Mouse (Mus musculus) forebrain, embryonic 15.5 days (tissue): ENCODE results near the gene 1700021F05Rik. TPM values are rescaled to one million over a fixed set of nuclear protein-coding genes. Genes with fewer than 3 reads are reported as not detected.

Source experiments
- ATAC-seq: fragments of 200-750 bp; cut with Nextera tagmentation; replicated peaks from 2 replicates; pipeline ENCODE4 v1.8.0; 2017; ENCODE audit warnings: mild to moderate bottlenecking, moderate TSS enrichment, moderate library complexity
- H3K27ac ChIP-seq: fragments of 300-500 bp; sonication (generic); replicated peaks from 2 replicates; pipeline ENCODE4 v1.5.1; 2015; ENCODE audit warnings: mild to moderate bottlenecking, inconsistent platforms
- H3K27me3 ChIP-seq: fragments of 300-500 bp; sonication (generic); 2 replicates; pipeline ENCODE4 v1.6.1; 2015; ENCODE audit warnings: inconsistent platforms
- H3K36me3 ChIP-seq: fragments of 300-500 bp; sonication (generic); 2 replicates; pipeline ENCODE4 v1.6.1; 2015; ENCODE audit warnings: mild to moderate bottlenecking, inconsistent platforms
- H3K4me1 ChIP-seq: fragments of 300-500 bp; sonication (generic); 2 replicates; pipeline ENCODE4 v1.6.1; 2015; ENCODE audit warnings: inconsistent platforms
- H3K4me2 ChIP-seq: fragments of 300-500 bp; sonication (generic); replicated peaks from 2 replicates; pipeline ENCODE4 v1.6.1; 2015; ENCODE audit warnings: mild to moderate bottlenecking, inconsistent platforms
- H3K4me3 ChIP-seq: fragments of 300-500 bp; sonication (generic); 2 replicates; pipeline ENCODE4 v1.5.1; 2015; ENCODE audit warnings: mild to moderate bottlenecking, inconsistent platforms
- H3K9ac ChIP-seq: fragments of 300-500 bp; sonication (generic); replicated peaks from 2 replicates; pipeline ENCODE4 v1.6.1; 2015; ENCODE audit warnings: mild to moderate bottlenecking, inconsistent platforms
- H3K9me3 ChIP-seq: fragments of 300-500 bp; sonication (generic); 2 replicates; pipeline ENCODE4 v1.6.1; 2016; ENCODE audit warnings: inconsistent platforms
- WGBS: fragments of 180-500 bp; shearing (Covaris S2); methylation state at CpG from one replicate; pipeline ENCODE4 v1.1.7; 2015; ENCODE audit warnings: mixed read lengths; 5-methylcytosine and 5-hydroxymethylcytosine counted together
- polyA plus RNA-seq: library from polyadenylated mRNA; unstranded; fragments of >200 nt; fragmentation: Nextera tagmentation; extraction: Ambion mirVana; gene quantifications from 2 replicates; pipeline ENCODE4 v1.2.1, GENCODE M21; 2015

The 1700021F05Rik gene
- polyA plus RNA-seq, 1 experiment from 2014 or later: 70.2 TPM

- no peaks in the 10 kb centered on the region for H3K36me3 ChIP-seq
- ATAC-seq: no peak
- WGBS: 85% methylated on average over 2 of the region's 2 CpGs
- no peak overlapping the region for H3K4me3 ChIP-seq
- H3K9me3 ChIP-seq: no peaks in the 10 kb centered on the region
- H3K4me2 ChIP-seq: no peak overlapping the region
- H3K9ac ChIP-seq: no peak overlapping the region
- no peaks in the 10 kb centered on the region for H3K27me3 ChIP-seq
- peaks cover 7% of the 10 kb centered on the region for H3K4me1 ChIP-seq
- H3K27ac ChIP-seq: no peak overlapping the region
These were observed 33.6 kb upstream of the 1700021F05Rik start for GRCm38 (mm10) chr10:43574352-43574751.

- no peak for ATAC-seq
- no peak overlapping the region for H3K27ac ChIP-seq
- no peaks in the 10 kb centered on the region for H3K9me3 ChIP-seq
- WGBS: 90% methylated on average over 2 of the region's 2 CpGs
- no peak overlapping the region for H3K9ac ChIP-seq
- no peak overlapping the region for H3K4me3 ChIP-seq
- H3K27me3 ChIP-seq: no peaks in the 10 kb centered on the region
- no peaks in the 10 kb centered on the region for H3K4me1 ChIP-seq
- no peak overlapping the region for H3K4me2 ChIP-seq
- H3K36me3 ChIP-seq: no peaks in the 10 kb centered on the region
These were observed 20.5 kb upstream of the 1700021F05Rik start for GRCm38 (mm10) chr10:43561311-43561710.

GRCm38 (mm10) chr10:43560765-43561164 lies 20.0 kb upstream of the 1700021F05Rik start:
- Histone ChIP-seq H3K4me1 (no peaks in the 10 kb centered on the region), H3K36me3 (no peaks in the 10 kb centered on the region), H3K27me3 (no peaks in the 10 kb centered on the region), H3K27ac (no peak overlapping the region), H3K9ac (no peak overlapping the region), H3K4me3 (no peak overlapping the region), H3K9me3 (no peaks in the 10 kb centered on the region), H3K4me2 (no peak overlapping the region)
- no peak for ATAC-seq
- WGBS: 38% methylated on average over 2 of the region's 2 CpGs

GRCm38 (mm10) chr10:43559313-43559712 lies 18.5 kb upstream of the 1700021F05Rik start:
- Histone ChIP-seq H3K4me2 (no peak overlapping the region), H3K27me3 (no peaks in the 10 kb centered on the region), H3K9ac (no peak overlapping the region), H3K27ac (peak overlapping the region; percentile 43; the same call in 1 of the 2 replicates), H3K4me1 (no peaks in the 10 kb centered on the region), H3K9me3 (no peaks in the 10 kb centered on the region), H3K4me3 (no peak overlapping the region), H3K36me3 (no peaks in the 10 kb centered on the region)
- peak; percentile 64 for ATAC-seq
- 72% methylated on average over 11 of the region's 11 CpGs for WGBS

GRCm38 (mm10) chr10:43557630-43558165 lies 16.9 kb upstream of the 1700021F05Rik start:
- H3K36me3 ChIP-seq: no peaks in the 10 kb centered on the region
- ATAC-seq: no peak
- no peaks in the 10 kb centered on the region for H3K9me3 ChIP-seq
- no peak overlapping the region for H3K27ac ChIP-seq
- WGBS: 91% methylated on average over 5 of the region's 5 CpGs
- H3K4me1 ChIP-seq: no peaks in the 10 kb centered on the region
- no peak overlapping the region for H3K9ac ChIP-seq
- no peak overlapping the region for H3K4me3 ChIP-seq
- H3K27me3 ChIP-seq: no peaks in the 10 kb centered on the region
- no peak overlapping the region for H3K4me2 ChIP-seq

GRCm38 (mm10) chr10:43551388-43551787 lies 10.6 kb upstream of the 1700021F05Rik start:
- no peak for ATAC-seq
- WGBS: 35% methylated on average over 3 of the region's 3 CpGs
- H3K4me1 ChIP-seq: no peaks in the 10 kb centered on the region
- H3K36me3 ChIP-seq: no peaks in the 10 kb centered on the region
- H3K4me2 ChIP-seq: no peak overlapping the region
- no peak overlapping the region for H3K9ac ChIP-seq
- no peak overlapping the region for H3K4me3 ChIP-seq
- no peaks in the 10 kb centered on the region for H3K27me3 ChIP-seq
- H3K27ac ChIP-seq: no peak overlapping the region
- H3K9me3 ChIP-seq: no peaks in the 10 kb centered on the region

GRCm38 (mm10) chr10:43550923-43551322 lies 10.1 kb upstream of the 1700021F05Rik start:
- no peak for ATAC-seq
- no peak overlapping the region for H3K27ac ChIP-seq

GRCm38 (mm10) chr10:43549411-43549810 lies 8.6 kb upstream of the 1700021F05Rik start:
- H3K36me3 ChIP-seq: no peaks in the 10 kb centered on the region
- no peak for ATAC-seq
- H3K4me1 ChIP-seq: no peaks in the 10 kb centered on the region
- H3K4me3 ChIP-seq: no peak overlapping the region
- no peak overlapping the region for H3K9ac ChIP-seq
- no peaks in the 10 kb centered on the region for H3K9me3 ChIP-seq
- H3K27me3 ChIP-seq: no peaks in the 10 kb centered on the region
- 58% methylated on average over 5 of the region's 5 CpGs for WGBS
- no peak overlapping the region for H3K4me2 ChIP-seq
- H3K27ac ChIP-seq: no peak overlapping the region

More at GRCm38 (mm10) chr10:43550923-43551322, 10.1 kb upstream of the 1700021F05Rik start:
- H3K4me1 ChIP-seq: no peaks in the 10 kb centered on the region
- no peak overlapping the region for H3K9ac ChIP-seq
- H3K27me3 ChIP-seq: no peaks in the 10 kb centered on the region
- no peaks in the 10 kb centered on the region for H3K9me3 ChIP-seq
- H3K4me2 ChIP-seq: no peak overlapping the region
- 40% methylated on average over 3 of the region's 3 CpGs for WGBS
- no peaks in the 10 kb centered on the region for H3K36me3 ChIP-seq
- no peak overlapping the region for H3K4me3 ChIP-seq

GRCm38 (mm10) chr10:43541153-43541544 lies 355 bp upstream of the 1700021F05Rik start:
- Histone ChIP-seq H3K27ac (no peak overlapping the region), H3K36me3 (no peaks in the 10 kb centered on the region), H3K9ac (no peak overlapping the region), H3K4me2 (peak overlapping the region; percentile 60), H3K4me1 (peaks cover 18% of the 10 kb centered on the region), H3K9me3 (no peaks in the 10 kb centered on the region), H3K4me3 (peak overlapping the region; percentile 86), H3K27me3 (no peaks in the 10 kb centered on the region)
- peak; percentile 39 for ATAC-seq
- WGBS: 42% methylated on average over 8 of the region's 8 CpGs

GRCm38 (mm10) chr10:43539746-43540310 lies 966 bp downstream of the 1700021F05Rik start:
- no peak for ATAC-seq
- Histone ChIP-seq H3K9ac (peak overlapping the region; percentile 88), H3K36me3 (no peaks in the 10 kb centered on the region), H3K4me1 (peaks cover 18% of the 10 kb centered on the region), H3K4me2 (peak overlapping the region; percentile 60), H3K4me3 (peak overlapping the region; percentile 86), H3K27ac (no peak overlapping the region), H3K9me3 (no peaks in the 10 kb centered on the region), H3K27me3 (no peaks in the 10 kb centered on the region)
- 15% methylated on average over 12 of the region's 12 CpGs for WGBS

GRCm38 (mm10) chr10:43538831-43539230 lies 2.0 kb downstream of the 1700021F05Rik start:
- Histone ChIP-seq H3K36me3 (no peaks in the 10 kb centered on the region), H3K27me3 (no peaks in the 10 kb centered on the region), H3K4me1 (peaks cover 18% of the 10 kb centered on the region), H3K4me3 (no peak overlapping the region), H3K9me3 (no peaks in the 10 kb centered on the region), H3K9ac (no peak overlapping the region), H3K4me2 (no peak overlapping the region), H3K27ac (no peak overlapping the region)
- no peak for ATAC-seq
- 83% methylated on average over 5 of the region's 5 CpGs for WGBS

- H3K27ac ChIP-seq: no peak overlapping the region
- peaks cover 4% of the 10 kb centered on the region for H3K36me3 ChIP-seq
- H3K9me3 ChIP-seq: no peaks in the 10 kb centered on the region
- no peak overlapping the region for H3K4me2 ChIP-seq
- peaks cover 18% of the 10 kb centered on the region for H3K4me1 ChIP-seq
- no peak for ATAC-seq
- 92% methylated on average over 7 of the region's 7 CpGs for WGBS
- H3K4me3 ChIP-seq: no peak overlapping the region
- no peak overlapping the region for H3K9ac ChIP-seq
- H3K27me3 ChIP-seq: no peaks in the 10 kb centered on the region
These were observed 3.1 kb downstream of the 1700021F05Rik start for GRCm38 (mm10) chr10:43537652-43538051.

- Histone ChIP-seq H3K27me3 (no peaks in the 10 kb centered on the region), H3K4me3 (no peak overlapping the region), H3K36me3 (peaks cover 33% of the 10 kb centered on the region), H3K9me3 (no peaks in the 10 kb centered on the region), H3K27ac (no peak overlapping the region), H3K4me1 (peaks cover 7% of the 10 kb centered on the region), H3K9ac (no peak overlapping the region), H3K4me2 (no peak overlapping the region)
- ATAC-seq: no peak
- 63% methylated on average over 1 of the region's 1 CpGs for WGBS
These were observed 6.4 kb downstream of the 1700021F05Rik start for GRCm38 (mm10) chr10:43534382-43534781.
